Mouse (Mus musculus) CH12.LX (cell line): ENCODE measurements around the gene Myo15b. TPM values are rescaled to one million over a fixed set of nuclear protein-coding genes. Genes with fewer than 3 reads are reported as not detected.
A peak's percentile ranks its signal among the peaks of the same experiment; 100 is the strongest.

Source experiments
- DNase-seq: peaks from one replicate; pipeline ENCODE4 v3.0.0-alpha.2; 2013; ENCODE audit errors: extremely low read depth
- H3K27ac ChIP-seq: 2 replicates; pipeline ENCODE4 v1.5.1; 2012; ENCODE audit warnings: low read depth, mild to moderate bottlenecking, control low read depth, moderate library complexity; ENCODE audit not compliant: insufficient read depth
- H3K27me3 ChIP-seq: replicated peaks from 2 replicates; pipeline ENCODE3; 2012; ENCODE audit warnings: inconsistent platforms
- H3K36me3 ChIP-seq, 2 experiments: replicated peaks in 1 of 2; 2 replicates each; pipeline versions ENCODE3 to v1.6.1; 2012; ENCODE audit warnings: inconsistent platforms in 1 of 2, low read length in 1 of 2, mild to moderate bottlenecking in 1 of 2, mixed read lengths in 1 of 2, moderate library complexity in 1 of 2; ENCODE audit not compliant: control insufficient read depth in 1 of 2, insufficient read depth in 1 of 2
- H3K4me1 ChIP-seq, 2 experiments: 2 replicates each; pipeline ENCODE4 v1.6.1; 2012; ENCODE audit warnings: inconsistent platforms in 1 of 2, moderate library complexity in 1 of 2; ENCODE audit not compliant: insufficient read depth in 2 of 2, control insufficient read depth in 1 of 2
- H3K4me2 ChIP-seq: 2 replicates; pipeline ENCODE4 v1.6.1; 2012; ENCODE audit warnings: low read depth, mild to moderate bottlenecking, control low read depth; ENCODE audit not compliant: poor library complexity, insufficient read depth, severe bottlenecking
- H3K4me3 ChIP-seq, 3 experiments: fragments of 150-350 bp in 1 of 3; sonication (generic) in 1 of 3; replicated peaks in 1 of 3; 2 replicates each; pipeline versions ENCODE3 to v1.5.1; 2011 to 2012; ENCODE audit warnings: low read depth in 2 of 3, low read length in 2 of 3, mild to moderate bottlenecking in 2 of 3, moderate library complexity in 2 of 3, control low read depth in 1 of 3, improper control_type of control experiment in 1 of 3, inconsistent platforms in 1 of 3, mixed read lengths in 1 of 3; ENCODE audit not compliant: poor library complexity in 1 of 3
- H3K79me2 ChIP-seq: replicated peaks from 2 replicates; pipeline ENCODE4 v1.6.1; 2012; ENCODE audit warnings: mild to moderate bottlenecking, moderate library complexity; ENCODE audit not compliant: control insufficient read depth, poor library complexity, insufficient read depth, severe bottlenecking; ENCODE audit errors: extremely low read depth
- H3K9ac ChIP-seq: 2 replicates; pipeline ENCODE4 v1.6.1; 2012; ENCODE audit warnings: low read depth, mild to moderate bottlenecking, control low read depth, moderate library complexity; ENCODE audit not compliant: insufficient read depth
- H3K9me3 ChIP-seq: replicated peaks from 2 replicates; pipeline ENCODE3; 2012; ENCODE audit warnings: low read length, inconsistent platforms, mixed read lengths
- BHLHE40 ChIP-seq: IDR thresholded peaks from 2 replicates; pipeline ENCODE4 v1.6.1; 2011; ENCODE audit warnings: mild to moderate bottlenecking, low read depth, low read length, improper control_type of control experiment
- CHD1 ChIP-seq: IDR thresholded peaks from 2 replicates; pipeline ENCODE4 v1.6.1; 2012; ENCODE audit warnings: low read depth, low read length, improper control_type of control experiment, inconsistent platforms
- CHD2 ChIP-seq: IDR thresholded peaks from 2 replicates; pipeline ENCODE4 v1.6.1; 2011; ENCODE audit warnings: low read length, improper control_type of control experiment
- CTCF ChIP-seq, 2 experiments: IDR thresholded peaks in 1 of 2; conservative IDR thresholded peaks in 1 of 2; 2 replicates each; pipeline ENCODE4 v1.5.1; 2011 to 2012; ENCODE audit warnings: low read depth in 2 of 2, low read length in 2 of 2, improper control_type of control experiment in 1 of 2, inconsistent platforms in 1 of 2, mild to moderate bottlenecking in 1 of 2, moderate library complexity in 1 of 2
- E2F4 ChIP-seq: IDR thresholded peaks from 2 replicates; pipeline ENCODE4 v1.6.1; 2011; ENCODE audit warnings: low read depth, low read length, improper control_type of control experiment; ENCODE audit not compliant: insufficient replicate concordance
- EP300 ChIP-seq: IDR thresholded peaks from 2 replicates; pipeline ENCODE4 v1.6.1; 2011; ENCODE audit warnings: low read length, improper control_type of control experiment
- ETS1 ChIP-seq: conservative IDR thresholded peaks from 2 replicates; pipeline ENCODE4 v1.6.1; 2012; ENCODE audit warnings: low read depth, mild to moderate bottlenecking, inconsistent platforms, low read length, improper control_type of control experiment, moderate library complexity
- GABPA ChIP-seq: IDR thresholded peaks from 2 replicates; pipeline ENCODE4 v1.6.1; 2012; ENCODE audit warnings: low read depth, low read length, improper control_type of control experiment, inconsistent platforms; ENCODE audit not compliant: insufficient replicate concordance
- HCFC1 ChIP-seq: IDR thresholded peaks from 2 replicates; pipeline ENCODE4 v1.6.1; 2012; ENCODE audit warnings: low read depth, mild to moderate bottlenecking, inconsistent platforms, low read length, improper control_type of control experiment
- IRF4 ChIP-seq: IDR thresholded peaks from 2 replicates; pipeline ENCODE4 v1.6.1; 2014; ENCODE audit warnings: low read depth, mild to moderate bottlenecking, inconsistent platforms, low read length, improper control_type of control experiment
- JUN ChIP-seq: IDR thresholded peaks from 2 replicates; pipeline ENCODE4 v1.6.1; 2011; ENCODE audit warnings: low read depth, mild to moderate bottlenecking, low read length, improper control_type of control experiment, moderate library complexity; ENCODE audit not compliant: insufficient read depth
- MAFK ChIP-seq: IDR thresholded peaks from 2 replicates; pipeline ENCODE4 v1.6.1; 2011; ENCODE audit warnings: low read length, improper control_type of control experiment; ENCODE audit not compliant: insufficient replicate concordance
- MAX ChIP-seq: IDR thresholded peaks from 2 replicates; pipeline ENCODE4 v1.6.1; 2011; ENCODE audit warnings: low read length, improper control_type of control experiment
- MAZ ChIP-seq: IDR thresholded peaks from 2 replicates; pipeline ENCODE4 v1.6.1; 2012; ENCODE audit warnings: low read depth, mild to moderate bottlenecking, inconsistent platforms, low read length, improper control_type of control experiment, moderate library complexity
- MEF2A ChIP-seq: IDR thresholded peaks from 2 replicates; pipeline ENCODE4 v1.6.1; 2014; ENCODE audit warnings: low read depth, mild to moderate bottlenecking, inconsistent platforms, low read length, improper control_type of control experiment, borderline replicate concordance
- MXI1 ChIP-seq: IDR thresholded peaks from 2 replicates; pipeline ENCODE4 v1.6.1; 2011; ENCODE audit warnings: mild to moderate bottlenecking, low read depth, low read length, improper control_type of control experiment
- MYC ChIP-seq: IDR thresholded peaks from 2 replicates; pipeline ENCODE4 v1.6.1; 2011; ENCODE audit warnings: low read depth, mild to moderate bottlenecking, improper control_type of control experiment, low read length
- NRF1 ChIP-seq: IDR thresholded peaks from 2 replicates; pipeline ENCODE4 v1.6.1; 2014; ENCODE audit warnings: low read depth, mild to moderate bottlenecking, inconsistent platforms, low read length, improper control_type of control experiment, moderate library complexity
- PAX5 ChIP-seq: IDR thresholded peaks from 2 replicates; pipeline ENCODE4 v1.6.1; 2012; ENCODE audit warnings: low read length, inconsistent platforms, mixed read lengths
- POLR2A ChIP-seq: IDR thresholded peaks from 2 replicates; pipeline ENCODE4 v1.6.1; 2011; ENCODE audit warnings: low read depth, mild to moderate bottlenecking, improper control_type of control experiment, low read length
- POLR2AphosphoS2 ChIP-seq: IDR thresholded peaks from 2 replicates; pipeline ENCODE4 v1.6.1; 2011; ENCODE audit warnings: low read depth, low read length, improper control_type of control experiment
- RAD21 ChIP-seq: IDR thresholded peaks from 2 replicates; pipeline ENCODE4 v1.6.1; 2011; ENCODE audit warnings: low read depth, mild to moderate bottlenecking, low read length, improper control_type of control experiment, moderate library complexity
- SIN3A ChIP-seq: IDR thresholded peaks from 2 replicates; pipeline ENCODE4 v1.6.1; 2012; ENCODE audit warnings: low read length, improper control_type of control experiment, inconsistent platforms
- TCF12 ChIP-seq: IDR thresholded peaks from 2 replicates; pipeline ENCODE4 v1.6.1; 2014; ENCODE audit warnings: low read depth, mild to moderate bottlenecking, inconsistent platforms, low read length, improper control_type of control experiment
- USF2 ChIP-seq: conservative IDR thresholded peaks from 2 replicates; pipeline ENCODE4 v1.6.1; 2011; ENCODE audit warnings: low read depth, low read length, improper control_type of control experiment
- ZC3H11A ChIP-seq: IDR thresholded peaks from 2 replicates; pipeline ENCODE4 v1.6.1; 2012; ENCODE audit warnings: low read depth, mild to moderate bottlenecking, inconsistent platforms, low read length, improper control_type of control experiment
- ZKSCAN1 ChIP-seq: IDR thresholded peaks from 2 replicates; pipeline ENCODE4 v1.6.1; 2012; ENCODE audit warnings: low read depth, inconsistent platforms, low read length, improper control_type of control experiment, borderline replicate concordance
- ZMIZ1 ChIP-seq: IDR thresholded peaks from 2 replicates; pipeline ENCODE4 v1.6.1; 2012; ENCODE audit warnings: low read depth, mild to moderate bottlenecking, inconsistent platforms, low read length, improper control_type of control experiment
- ZNF384 ChIP-seq: IDR thresholded peaks from 2 replicates; pipeline ENCODE4 v1.6.1; 2012; ENCODE audit warnings: low read depth, low read length, improper control_type of control experiment, inconsistent platforms
- dilution Hi-C: fragments of 300-500 bp; cut with MboI; formaldehyde crosslinking; loops from 2 replicates; pipeline ENCODE4 v1.14.3; 2020; ENCODE audit warnings: low sequenced_read_pairs; ENCODE audit not compliant: extremely low pct_unique_long_range_greater_than_20kb, extremely low pct_ligation_motif_present
- in situ Hi-C: fragments of 300-500 bp; cut with MboI; formaldehyde crosslinking; loops from 3 replicates; pipeline ENCODE4 v1.14.3; 2019; ENCODE audit warnings: low sequenced_read_pairs, low pct_ligation_motif_present, low pct_unique_long_range_greater_than_20kb, mixed read lengths
- polyA plus RNA-seq: library from polyadenylated mRNA; unstranded; fragments of >175 nt; gene quantifications from 2 replicates; pipeline ENCODE4 v1.2.1, GENCODE M21; 2012; ENCODE audit warnings: low read depth; ENCODE audit not compliant: insufficient read length
- total RNA-seq, 2 experiments: library from RNA; depleted of rRNA; stranded (reverse); fragments of 300-350 nt in 1 of 2; fragments of >200 nt in 1 of 2; gene quantifications; 2 replicates each; pipeline ENCODE4 v1.2.3; 2012 to 2014

Gene Myo15b
- total and polyA plus RNA-seq, 3 experiments: 0.21 to 0.43 TPM; not detected in 1

DNA sequence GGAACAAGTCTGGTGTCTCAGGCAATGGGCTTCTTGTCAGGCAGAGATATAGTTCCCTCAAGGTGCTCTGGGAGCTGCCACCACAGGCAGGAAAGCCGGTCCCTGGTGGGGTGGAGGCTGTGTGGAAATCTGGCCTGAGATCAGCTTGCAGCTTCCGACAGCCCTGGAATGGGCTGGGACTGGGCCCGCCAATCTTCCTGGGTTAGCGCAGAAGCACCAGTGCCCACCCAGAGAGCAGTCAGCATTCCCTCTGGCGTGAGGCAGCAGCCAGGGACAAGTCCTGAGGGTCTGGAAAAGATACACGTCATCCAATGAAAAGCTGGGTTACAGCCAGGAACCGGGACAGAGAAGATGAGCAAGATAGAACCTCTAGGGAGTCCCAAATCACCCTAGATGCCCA is 46.1 kb upstream of the Myo15b start:
- Histone ChIP-seq H3K9ac (no peak overlapping the region), H3K36me3 (peaks cover 8 to 64% of the 10 kb centered on the region in 2 experiments), H3K27ac (no peak overlapping the region), H3K79me2 (0 out of 2 replicates have a peak, but pooled peaks cover 5% of the 10 kb centered on the region), H3K4me1 (peaks cover 13 to 54% of the 10 kb centered on the region in 2 experiments), H3K9me3 (no peaks in the 10 kb centered on the region), H3K27me3 (no peaks in the 10 kb centered on the region), H3K4me2 (no peak overlapping the region)
- in situ Hi-C loops: loop anchor here (5.0 kb wide), 4 partner anchors 95 to 320 kb away; partner anchors contain the start of gene Nt5c
- TF ChIP-seq ETS1 (no peak), TCF12 (no peak), MYC (no peak), JUN (no peak), CHD1 (no peak), MAX (no peak), MXI1 (no peak), POLR2AphosphoS2 (no peak), NRF1 (no peak), MAFK (no peak), GABPA (no peak), CHD2 (no peak), POLR2A (no peak), HCFC1 (no peak), MAZ (no peak), CTCF (conservative IDR thresholded peaks at IDR 0.05 in 1 of 2, IDR thresholded peaks at IDR 0.05 in 1 of 2; ENCODE audit: low read depth in 2 of 2, low read length in 2 of 2) (no peak), RAD21 (no peak), SIN3A (no peak), IRF4 (no peak)
- TF ChIP-seq, all 38 proteins: peak for 0
- no peak overlapping the region for H3K4me3 ChIP-seq
- dilution Hi-C loops: no loop called here
- no peak for DNase-seq

GRCm38 (mm10) chr11:115812533-115813420 is 45.4 kb upstream of the Myo15b start:
- TF ChIP-seq ZKSCAN1: no peak
- no peak for TF ChIP-seq ZC3H11A
- TF ChIP-seq MAZ: no peak
- 0 out of 2 replicates have a peak, but pooled peaks have one; percentile 37 for TF ChIP-seq SIN3A
- no peak for TF ChIP-seq EP300
- TF ChIP-seq MYC: no peak
- TF ChIP-seq E2F4: no peak
- no peak for TF ChIP-seq CHD1
- peak; percentile 22; the same call in 1 of the 2 replicates for TF ChIP-seq MXI1
- no peak for TF ChIP-seq ETS1
- TF ChIP-seq POLR2AphosphoS2: no peak
- no peak for TF ChIP-seq ZNF384
- TF ChIP-seq MEF2A: no peak
- TF ChIP-seq USF2: no peak
- 0 out of 2 replicates have a peak, but pooled peaks have one; percentile 35 for TF ChIP-seq ZMIZ1
- peak; percentile 13; the same call in 1 of the 2 replicates for TF ChIP-seq BHLHE40
- TF ChIP-seq IRF4: no peak
- TF ChIP-seq PAX5: no peak
- no peak for TF ChIP-seq MAX
- H3K4me1 ChIP-seq: peaks cover 13 to 54% of the 10 kb centered on the region in 2 experiments
- no peaks in the 10 kb centered on the region for H3K27me3 ChIP-seq
- DNase-seq: peak; percentile 13
- H3K4me3 ChIP-seq: peak overlapping the region; percentile 77 to 91 (median 81)
- dilution Hi-C loops: no loop called here
- in situ Hi-C loops: loop anchor here (5.0 kb wide), 4 partner anchors 95 to 320 kb away; partner anchors contain the start of gene Nt5c
- 0 out of 2 replicates have a peak, but pooled peaks cover 5% of the 10 kb centered on the region for H3K79me2 ChIP-seq
- peak overlapping the region; percentile 77 for H3K9ac ChIP-seq
- H3K4me2 ChIP-seq: peak overlapping the region; percentile 82
- peaks cover 11 to 63% of the 10 kb centered on the region in 2 experiments for H3K36me3 ChIP-seq
- no peak overlapping the region for H3K27ac ChIP-seq
- H3K9me3 ChIP-seq: no peaks in the 10 kb centered on the region
